Mouse (Mus musculus) kidney, adult 2 months (tissue): ENCODE measurements around the gene Adam21. TPM values are rescaled to one million over a fixed set of nuclear protein-coding genes. Genes with fewer than 3 reads are reported as not detected.

Experiments
- DNase-seq: peaks from one replicate; pipeline ENCODE4 v3.0.0; 2021
- H3K27ac ChIP-seq: fragments of 200-500 bp; 2 replicates; pipeline ENCODE4 v1.5.1; 2012; ENCODE audit warnings: low read depth, low read length, control low read depth, inconsistent platforms; ENCODE audit not compliant: insufficient read depth
- H3K27me3 ChIP-seq: fragments of 200-500 bp; replicated peaks from 2 replicates; pipeline ENCODE4 v1.6.1; 2012; ENCODE audit warnings: mild to moderate bottlenecking, moderate library complexity, low read length, inconsistent platforms; ENCODE audit not compliant: control insufficient read depth, insufficient read depth
- H3K36me3 ChIP-seq: fragments of 200-500 bp; 2 replicates; pipeline ENCODE4 v1.6.1; 2012; ENCODE audit warnings: mild to moderate bottlenecking, moderate library complexity, low read length, inconsistent platforms; ENCODE audit not compliant: control insufficient read depth, insufficient read depth
- H3K4me1 ChIP-seq: fragments of 200-500 bp; 2 replicates; pipeline ENCODE4 v1.6.1; 2011; ENCODE audit warnings: low read length; ENCODE audit not compliant: control insufficient read depth, insufficient read depth
- H3K4me3 ChIP-seq: fragments of 200-500 bp; 2 replicates; pipeline ENCODE4 v1.5.1; 2011; ENCODE audit warnings: mild to moderate bottlenecking, low read depth, low read length, control low read depth; ENCODE audit not compliant: insufficient read depth
- CTCF ChIP-seq: fragments of 200-500 bp; conservative IDR thresholded peaks from 2 replicates; pipeline ENCODE4 v1.5.1; 2011; ENCODE audit warnings: low read depth, mild to moderate bottlenecking, control low read depth, low read length, moderate library complexity, mixed read lengths; ENCODE audit not compliant: insufficient read depth, insufficient read length
- POLR2A ChIP-seq: fragments of 200-500 bp; IDR thresholded peaks from one replicate; pipeline ENCODE4 v1.6.1; 2011; ENCODE audit warnings: low read depth, low read length, control low read depth
- WGBS: fragments of 180-500 bp; shearing (Covaris S2); methylation state at CpG from one replicate; pipeline ENCODE4 v1.1.7; 2018; 5-methylcytosine and 5-hydroxymethylcytosine counted together
- polyA plus RNA-seq: library from polyadenylated mRNA; depleted of rRNA; stranded (reverse); fragments of >200 nt; gene quantifications from 2 replicates; pipeline ENCODE4 v1.2.3, GENCODE M21; 2012; rRNA removed

Adam21 gene
- 0.02 and 0.04 TPM in 2 replicates for polyA plus RNA-seq

DNA sequence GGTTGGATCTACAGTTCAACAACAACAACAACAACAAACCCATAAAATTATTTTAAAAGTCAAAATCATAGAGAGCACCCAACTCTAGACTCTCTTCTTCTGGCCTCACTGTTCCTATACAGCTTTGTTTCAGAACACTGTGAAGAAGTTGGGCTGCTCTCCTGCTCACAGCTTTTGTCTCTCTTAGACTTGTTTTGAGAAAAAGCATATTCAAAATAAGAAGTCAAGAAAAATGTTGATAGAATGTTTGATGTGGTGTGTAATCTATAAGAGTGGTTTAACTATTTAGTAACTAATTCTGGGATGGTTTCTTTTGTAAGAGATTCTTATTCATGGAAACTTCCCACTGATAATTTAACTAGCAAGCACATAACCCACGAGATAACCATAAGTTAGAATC, at the start of gene Adam21:
Adam21 (minus strand) TSS at position 101 of the 400 bp plus-strand sequence.
- Histone ChIP-seq H3K27me3 (no peaks in the 10 kb centered on the region), H3K36me3 (no peaks in the 10 kb centered on the region), H3K4me3 (no peak within 1 kb of the TSS), H3K27ac (no peak within 1 kb of the TSS), H3K4me1 (no peaks in the 10 kb centered on the region)
- TF ChIP-seq CTCF: no peak
- no peak for TF ChIP-seq POLR2A
- DNase-seq: no peak
- WGBS: 80% methylated on average over 1 of the region's 1 CpGs

DNA sequence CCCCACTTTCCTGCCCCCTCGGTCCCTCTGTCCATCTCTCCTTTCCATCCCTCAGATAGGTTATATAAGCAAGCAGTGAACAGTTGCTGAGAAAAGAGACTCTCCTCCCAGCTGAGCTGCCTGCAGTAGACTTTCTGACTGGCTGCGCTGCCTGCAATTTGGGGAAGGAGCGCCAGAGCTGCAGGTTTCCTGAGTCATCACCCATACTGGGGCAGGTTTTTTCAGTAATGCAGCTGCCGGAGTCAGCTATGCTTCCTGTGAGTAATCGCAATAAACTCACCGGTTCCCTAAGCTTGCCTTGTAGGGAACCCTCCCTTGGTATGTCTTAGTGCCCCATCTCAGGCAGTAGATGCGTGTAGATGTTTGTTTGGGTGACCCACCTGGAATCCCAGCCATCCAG, 48.7 kb upstream of the Adam21 start:
- Histone ChIP-seq H3K4me1 (no peaks in the 10 kb centered on the region), H3K36me3 (no peaks in the 10 kb centered on the region), H3K27ac (no peak overlapping the region), H3K27me3 (no peaks in the 10 kb centered on the region), H3K4me3 (no peak overlapping the region)
- TF ChIP-seq POLR2A: no peak
- TF ChIP-seq CTCF: no peak
- 63% methylated on average over 7 of the region's 7 CpGs for WGBS
- no peak for DNase-seq

DNA sequence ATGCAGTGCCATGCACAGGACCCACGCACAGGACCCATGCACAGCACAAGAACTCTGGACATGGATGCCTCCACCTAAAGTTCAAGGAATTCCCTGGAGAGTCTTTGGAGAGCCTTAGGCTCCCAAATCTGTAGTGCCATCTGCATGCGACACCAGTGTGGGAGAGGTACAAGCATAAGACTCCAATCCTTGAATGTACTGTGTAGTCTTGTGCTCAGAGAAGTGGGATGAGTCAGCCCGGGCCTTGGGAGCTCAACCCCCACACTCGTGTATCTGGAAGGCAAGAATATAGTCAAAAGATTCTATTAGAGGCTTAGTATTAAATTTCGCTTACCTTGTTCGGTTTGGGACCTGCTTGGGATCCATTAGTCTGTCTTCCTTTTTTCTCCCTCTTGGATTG, 47.5 kb upstream of the Adam21 start:
- Histone ChIP-seq H3K36me3 (no peaks in the 10 kb centered on the region), H3K27ac (no peak overlapping the region), H3K4me1 (no peaks in the 10 kb centered on the region), H3K4me3 (no peak overlapping the region), H3K27me3 (no peaks in the 10 kb centered on the region)
- TF ChIP-seq CTCF (no peak), POLR2A (no peak)
- DNase-seq: no peak
- WGBS: 72% methylated on average over 6 of the region's 6 CpGs

DNA sequence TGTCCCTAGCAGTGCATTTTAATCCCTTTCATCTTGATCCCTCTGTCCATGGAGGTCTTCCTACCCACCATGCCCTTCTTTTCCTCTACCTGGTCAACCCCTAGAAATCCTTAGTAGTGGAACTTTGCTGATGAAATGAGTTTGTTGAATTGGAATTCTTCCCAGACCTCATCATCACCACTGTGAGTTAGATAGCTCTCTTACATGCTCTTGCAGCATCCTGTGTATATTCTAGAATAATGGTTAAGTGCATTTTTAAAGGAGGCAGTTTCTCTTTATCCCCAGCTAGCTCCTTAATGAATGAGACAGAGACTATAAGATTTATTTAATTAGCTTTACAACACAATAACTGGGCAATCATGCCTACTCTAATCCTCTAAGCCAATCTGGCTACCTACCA, 41.2 kb upstream of the Adam21 start:
- no peak for DNase-seq
- TF ChIP-seq POLR2A: no peak
- TF ChIP-seq CTCF: no peak
- no peaks in the 10 kb centered on the region for H3K36me3 ChIP-seq

DNA sequence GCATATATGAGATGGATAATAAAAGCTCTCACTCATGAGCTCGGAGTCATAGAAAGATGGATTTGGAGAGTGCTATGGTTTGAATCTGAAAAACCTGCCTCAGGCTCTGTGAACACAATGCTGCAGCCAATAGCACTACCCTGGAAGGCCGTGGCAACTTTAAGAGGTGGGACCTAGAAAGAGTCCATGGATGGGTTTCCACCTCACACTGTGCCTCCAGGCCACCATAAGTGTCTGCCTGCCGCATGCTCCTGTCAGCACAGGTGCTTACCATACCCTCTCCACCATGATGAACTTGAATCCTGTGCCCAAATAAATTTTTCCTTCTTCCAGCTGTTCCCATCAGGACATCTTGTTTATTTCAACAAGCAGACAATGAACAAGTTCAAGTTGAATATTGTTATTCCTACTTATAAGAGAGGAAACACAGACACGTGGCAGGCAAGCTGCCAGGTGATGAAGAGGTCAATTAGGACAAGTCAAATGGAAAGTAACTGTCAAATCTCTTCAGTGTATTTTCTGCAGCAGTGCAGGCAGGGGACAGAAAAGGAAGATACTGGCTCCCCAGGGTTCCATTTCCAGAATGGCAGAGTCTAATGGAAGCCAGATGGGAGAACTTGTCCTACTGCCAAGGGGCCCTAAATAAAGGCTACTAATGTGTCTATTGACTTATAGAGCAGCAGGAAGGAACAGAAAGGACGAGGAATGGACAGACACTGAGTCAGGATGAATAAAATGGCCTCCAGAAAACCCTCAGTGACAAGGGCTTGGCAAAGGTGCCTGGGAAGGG, 36.9 kb upstream of the Adam21 start:
- Histone ChIP-seq H3K4me3 (no peak overlapping the region), H3K4me1 (no peaks in the 10 kb centered on the region), H3K27me3 (no peaks in the 10 kb centered on the region), H3K27ac (no peak overlapping the region), H3K36me3 (no peaks in the 10 kb centered on the region)
- no peak for DNase-seq
- no peak for TF ChIP-seq POLR2A
- WGBS: 53% methylated on average over 5 of the region's 5 CpGs

More for the DNA sequence above, 41.2 kb upstream of the Adam21 start:
- H3K4me3 ChIP-seq: no peak overlapping the region
- no peak overlapping the region for H3K27ac ChIP-seq
- H3K27me3 ChIP-seq: no peaks in the 10 kb centered on the region
- H3K4me1 ChIP-seq: no peaks in the 10 kb centered on the region

DNA sequence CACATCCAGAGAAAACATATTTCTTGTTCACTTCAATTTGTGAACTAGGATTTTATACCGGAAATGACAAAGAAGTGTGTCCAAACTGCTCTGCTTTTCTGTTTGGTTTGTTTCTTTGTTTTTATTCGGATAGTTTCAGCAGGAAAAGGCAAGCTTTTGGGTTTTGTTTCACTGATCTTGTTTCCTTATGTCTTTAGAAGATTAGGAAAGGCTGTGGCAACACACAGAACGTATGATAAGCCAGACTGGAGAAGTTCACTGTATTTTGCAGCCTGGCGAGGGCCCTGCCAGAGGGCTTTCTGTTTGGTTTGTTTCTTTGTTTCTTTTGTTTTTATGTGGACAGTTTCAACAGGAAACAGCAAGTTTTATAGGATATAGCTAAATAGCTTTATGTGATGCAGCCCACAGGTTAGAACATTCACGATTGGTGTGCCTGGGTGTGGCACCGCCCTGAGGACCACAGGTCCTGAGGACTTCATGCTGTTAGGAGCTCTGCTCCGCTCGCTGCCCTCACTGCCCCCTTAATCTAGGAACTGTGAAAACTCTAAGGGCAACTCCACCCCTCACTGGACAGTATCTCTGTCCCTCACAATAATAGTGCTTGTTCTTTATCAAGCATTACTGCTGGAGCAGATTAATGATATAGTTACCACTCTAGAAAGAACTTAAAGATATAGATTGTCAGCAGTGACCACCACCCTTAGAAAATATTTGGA, 28.4 kb upstream of the Adam21 start:
- Histone ChIP-seq H3K27ac (no peak overlapping the region), H3K36me3 (no peaks in the 10 kb centered on the region), H3K27me3 (no peaks in the 10 kb centered on the region), H3K4me3 (no peak overlapping the region), H3K4me1 (0 out of 2 replicates have a peak, but pooled peaks cover 2% of the 10 kb centered on the region)
- 81% methylated on average over 8 of the region's 8 CpGs for WGBS
- no peak for DNase-seq
- TF ChIP-seq POLR2A (no peak), CTCF (no peak)

DNA sequence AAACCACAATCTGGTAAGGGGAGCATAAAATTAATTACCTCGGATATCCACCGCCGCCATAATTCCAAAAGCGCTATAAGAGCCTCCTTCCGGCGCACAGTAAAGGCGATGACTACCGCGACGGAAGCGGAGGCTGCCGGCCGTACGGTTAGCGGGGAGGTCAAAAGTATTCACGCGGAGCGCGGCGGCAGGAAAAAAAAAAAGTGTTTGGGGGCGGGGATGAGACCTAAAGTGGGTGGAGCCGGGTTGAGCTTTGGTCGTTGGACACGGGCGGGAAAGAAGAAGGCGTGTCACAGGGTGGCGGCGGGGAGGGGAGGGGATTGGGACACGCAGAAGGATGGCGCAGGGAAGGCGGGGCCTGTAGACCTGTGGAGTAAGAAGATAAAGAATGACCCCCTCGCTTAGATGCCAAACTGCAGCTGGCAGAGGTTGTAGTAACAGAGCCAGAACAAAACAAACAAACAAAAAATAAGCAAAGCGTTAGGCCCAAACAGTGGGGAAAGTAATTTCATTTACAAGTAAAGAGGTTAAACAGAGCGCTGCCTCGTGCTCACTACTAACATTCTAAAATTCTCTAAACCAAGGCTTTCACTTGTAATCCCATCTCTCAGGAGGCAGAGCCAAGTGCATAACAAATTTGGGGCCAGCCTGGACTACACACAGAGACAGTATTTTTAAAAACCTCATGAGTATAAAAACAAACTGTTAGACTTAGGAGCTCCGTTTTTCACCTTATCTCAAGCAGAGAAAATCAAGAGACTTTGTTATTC, 26.8 kb upstream of the Adam21 start, which contains the start of gene Med6:
Med6 (minus strand) TSS at position 107 of the 770 bp plus-strand sequence.
- H3K4me1 ChIP-seq: 0 out of 2 replicates have a peak, but pooled peaks cover 2% of the 10 kb centered on the region
- H3K4me3 ChIP-seq: peak within 1 kb of the TSS; percentile 98
- no peaks in the 10 kb centered on the region for H3K36me3 ChIP-seq
- DNase-seq: peak; percentile 97
- 4% methylated on average over 36 of the region's 36 CpGs for WGBS
- TF ChIP-seq POLR2A (no peak), CTCF (no peak)
- H3K27ac ChIP-seq: no peak within 1 kb of the TSS
- no peaks in the 10 kb centered on the region for H3K27me3 ChIP-seq
